Mouse (Mus musculus): ENCODE results near the gene Samd7. TPM values are rescaled to one million over a fixed set of nuclear protein-coding genes. Genes with fewer than 3 reads are reported as not detected.

Gene Samd7
- polyA plus RNA-seq, 1 experiment from 2014 or later = not detected

- no peaks in the 10 kb centered on the region for H3K36me3 ChIP-seq (replicated peaks)
- no peak overlapping the region for H3K4me3 ChIP-seq
- H3K9me3 ChIP-seq = no peaks in the 10 kb centered on the region
- 87% methylated on average over 10 of the region's 10 CpGs for WGBS
- H3K27ac ChIP-seq = no peak overlapping the region
- H3K27me3 ChIP-seq (ENCODE audit: poor library complexity, severe bottlenecking) = no peaks in the 10 kb centered on the region
- no peak for DNase-seq (ENCODE audit: extremely low spot score, low spot score)
- H3K4me1 ChIP-seq = no peaks in the 10 kb centered on the region
Measured at GRCm38 (mm10) chr3:30724848-30725465, 21.1 kb upstream of the Samd7 start.

- DNase-seq (ENCODE audit: extremely low spot score, low spot score) = no peak
- 80% methylated on average over 7 of the region's 7 CpGs for WGBS
- Histone ChIP-seq H3K4me1 (no peaks in the 10 kb centered on the region), H3K36me3 (replicated peaks) (no peaks in the 10 kb centered on the region), H3K27me3 (ENCODE audit: poor library complexity, severe bottlenecking) (no peaks in the 10 kb centered on the region), H3K4me3 (no peak overlapping the region), H3K9me3 (no peaks in the 10 kb centered on the region), H3K27ac (no peak overlapping the region)
Measured at GRCm38 (mm10) chr3:30725514-30725913, 20.6 kb upstream of the Samd7 start.

GRCm38 (mm10) chr3:30727209-30727608, 18.9 kb upstream of the Samd7 start:
- H3K4me3 ChIP-seq = no peak overlapping the region
- no peak for DNase-seq (ENCODE audit: extremely low spot score, low spot score)
- 88% methylated on average over 4 of the region's 4 CpGs for WGBS
- no peaks in the 10 kb centered on the region for H3K36me3 ChIP-seq (replicated peaks)
- no peaks in the 10 kb centered on the region for H3K4me1 ChIP-seq
- no peak overlapping the region for H3K27ac ChIP-seq
- no peaks in the 10 kb centered on the region for H3K9me3 ChIP-seq
- no peaks in the 10 kb centered on the region for H3K27me3 ChIP-seq (ENCODE audit: poor library complexity, severe bottlenecking)

- 84% methylated on average over 5 of the region's 5 CpGs for WGBS
- no peak overlapping the region for H3K4me3 ChIP-seq
- no peaks in the 10 kb centered on the region for H3K4me1 ChIP-seq
- H3K36me3 ChIP-seq (replicated peaks) = no peaks in the 10 kb centered on the region
- no peak overlapping the region for H3K27ac ChIP-seq
- no peak for DNase-seq (ENCODE audit: extremely low spot score, low spot score)
- no peaks in the 10 kb centered on the region for H3K27me3 ChIP-seq (ENCODE audit: poor library complexity, severe bottlenecking)
- no peaks in the 10 kb centered on the region for H3K9me3 ChIP-seq
Measured at GRCm38 (mm10) chr3:30729046-30729445, 17.0 kb upstream of the Samd7 start.

- peaks cover 14% of the 10 kb centered on the region for H3K4me1 ChIP-seq
- WGBS = 76% methylated on average over 9 of the region's 9 CpGs
- no peak for DNase-seq (ENCODE audit: extremely low spot score, low spot score)
- no peaks in the 10 kb centered on the region for H3K9me3 ChIP-seq
- no peaks in the 10 kb centered on the region for H3K27me3 ChIP-seq (ENCODE audit: poor library complexity, severe bottlenecking)
- no peaks in the 10 kb centered on the region for H3K36me3 ChIP-seq (replicated peaks)
- H3K4me3 ChIP-seq = no peak overlapping the region
- no peak overlapping the region for H3K27ac ChIP-seq
Measured at GRCm38 (mm10) chr3:30736809-30737208, 9.3 kb upstream of the Samd7 start.

GRCm38 (mm10) chr3:30741306-30741705, 4.8 kb upstream of the Samd7 start:
- Histone ChIP-seq H3K27me3 (ENCODE audit: poor library complexity, severe bottlenecking) (no peaks in the 10 kb centered on the region), H3K27ac (no peak overlapping the region), H3K9me3 (peaks cover 7% of the 10 kb centered on the region; the same call in 1 of the 2 replicates), H3K4me3 (no peak overlapping the region), H3K4me1 (peaks cover 14% of the 10 kb centered on the region), H3K36me3 (replicated peaks) (no peaks in the 10 kb centered on the region)
- WGBS = 86% methylated on average over 6 of the region's 6 CpGs
- no peak for DNase-seq (ENCODE audit: extremely low spot score, low spot score)

GRCm38 (mm10) chr3:30742891-30743290, 3.2 kb upstream of the Samd7 start:
- no peaks in the 10 kb centered on the region for H3K27me3 ChIP-seq (ENCODE audit: poor library complexity, severe bottlenecking)
- H3K27ac ChIP-seq = no peak overlapping the region
- no peak overlapping the region for H3K4me3 ChIP-seq
- no peak for DNase-seq (ENCODE audit: extremely low spot score, low spot score)
- WGBS = 90% methylated on average over 7 of the region's 7 CpGs
- peaks cover 2% of the 10 kb centered on the region; the same call in 1 of the 2 replicates for H3K4me1 ChIP-seq
- H3K9me3 ChIP-seq = peaks cover 7% of the 10 kb centered on the region; the same call in 1 of the 2 replicates
- H3K36me3 ChIP-seq (replicated peaks) = no peaks in the 10 kb centered on the region

GRCm38 (mm10) chr3:30748316-30748715, 2.2 kb downstream of the Samd7 start:
- Histone ChIP-seq H3K9me3 (peaks cover 7% of the 10 kb centered on the region; the same call in 1 of the 2 replicates), H3K27ac (no peak overlapping the region), H3K4me3 (no peak overlapping the region), H3K27me3 (ENCODE audit: poor library complexity, severe bottlenecking) (no peaks in the 10 kb centered on the region), H3K4me1 (no peaks in the 10 kb centered on the region), H3K36me3 (replicated peaks) (no peaks in the 10 kb centered on the region)
- WGBS = 92% methylated on average over 9 of the region's 9 CpGs
- DNase-seq (ENCODE audit: extremely low spot score, low spot score) = no peak

- DNase-seq (ENCODE audit: extremely low spot score, low spot score) = no peak
- 91% methylated on average over 4 of the region's 4 CpGs for WGBS
- Histone ChIP-seq H3K27ac (no peak overlapping the region), H3K9me3 (no peaks in the 10 kb centered on the region), H3K36me3 (replicated peaks) (no peaks in the 10 kb centered on the region), H3K27me3 (ENCODE audit: poor library complexity, severe bottlenecking) (no peaks in the 10 kb centered on the region), H3K4me1 (no peaks in the 10 kb centered on the region), H3K4me3 (no peak overlapping the region)
Measured at GRCm38 (mm10) chr3:30754696-30755095, 8.6 kb downstream of the Samd7 start.

- Histone ChIP-seq H3K36me3 (replicated peaks) (no peaks in the 10 kb centered on the region), H3K4me3 (no peak overlapping the region), H3K27ac (no peak overlapping the region), H3K27me3 (ENCODE audit: poor library complexity, severe bottlenecking) (no peaks in the 10 kb centered on the region), H3K4me1 (no peaks in the 10 kb centered on the region), H3K9me3 (no peaks in the 10 kb centered on the region)
- WGBS = 92% methylated on average over 4 of the region's 4 CpGs
- DNase-seq (ENCODE audit: extremely low spot score, low spot score) = no peak
Measured at GRCm38 (mm10) chr3:30764877-30765276, 18.8 kb downstream of the Samd7 start.

- Histone ChIP-seq H3K36me3 (replicated peaks) (no peaks in the 10 kb centered on the region), H3K9me3 (no peaks in the 10 kb centered on the region), H3K4me3 (no peak overlapping the region), H3K4me1 (no peaks in the 10 kb centered on the region), H3K27ac (no peak overlapping the region), H3K27me3 (ENCODE audit: poor library complexity, severe bottlenecking) (no peaks in the 10 kb centered on the region)
- WGBS = 84% methylated on average over 10 of the region's 10 CpGs
- no peak for DNase-seq (ENCODE audit: extremely low spot score, low spot score)
Measured at GRCm38 (mm10) chr3:30765311-30766027, 19.4 kb downstream of the Samd7 start.

- Histone ChIP-seq H3K27me3 (ENCODE audit: poor library complexity, severe bottlenecking) (no peaks in the 10 kb centered on the region), H3K9me3 (no peaks in the 10 kb centered on the region), H3K27ac (0 out of 2 replicates have a peak overlapping the region, but pooled peaks have one; percentile 2), H3K36me3 (replicated peaks) (no peaks in the 10 kb centered on the region), H3K4me1 (no peaks in the 10 kb centered on the region), H3K4me3 (no peak overlapping the region)
- no peak for DNase-seq (ENCODE audit: extremely low spot score, low spot score)
- 80% methylated on average over 7 of the region's 7 CpGs for WGBS
Measured at GRCm38 (mm10) chr3:30766177-30766576, 20.1 kb downstream of the Samd7 start.

GRCm38 (mm10) chr3:30767271-30767670, 21.2 kb downstream of the Samd7 start:
- DNase-seq (ENCODE audit: extremely low spot score, low spot score) = no peak
- H3K9me3 ChIP-seq = no peaks in the 10 kb centered on the region

More at GRCm38 (mm10) chr3:30767271-30767670, 21.2 kb downstream of the Samd7 start:
- no peaks in the 10 kb centered on the region for H3K36me3 ChIP-seq (replicated peaks)
- 91% methylated on average over 6 of the region's 6 CpGs for WGBS
- no peaks in the 10 kb centered on the region for H3K27me3 ChIP-seq (ENCODE audit: poor library complexity, severe bottlenecking)
- no peak overlapping the region for H3K27ac ChIP-seq
- no peaks in the 10 kb centered on the region for H3K4me1 ChIP-seq
- H3K4me3 ChIP-seq = no peak overlapping the region
